Mouse (Mus musculus): ENCODE measurements around the gene Fras1. TPM values are rescaled to one million over a fixed set of nuclear protein-coding genes. Genes with fewer than 3 reads are reported as not detected.

Gene Fras1
- total RNA-seq (2014; fragmentation: Nextera tagmentation) (0.15 and 0.23 TPM in 2 replicates), total RNA-seq (2017) (0.11 and 0.12 TPM in 2 replicates), polyA plus RNA-seq (2012) (0.01 and 0.02 TPM in 2 replicates)

DNA sequence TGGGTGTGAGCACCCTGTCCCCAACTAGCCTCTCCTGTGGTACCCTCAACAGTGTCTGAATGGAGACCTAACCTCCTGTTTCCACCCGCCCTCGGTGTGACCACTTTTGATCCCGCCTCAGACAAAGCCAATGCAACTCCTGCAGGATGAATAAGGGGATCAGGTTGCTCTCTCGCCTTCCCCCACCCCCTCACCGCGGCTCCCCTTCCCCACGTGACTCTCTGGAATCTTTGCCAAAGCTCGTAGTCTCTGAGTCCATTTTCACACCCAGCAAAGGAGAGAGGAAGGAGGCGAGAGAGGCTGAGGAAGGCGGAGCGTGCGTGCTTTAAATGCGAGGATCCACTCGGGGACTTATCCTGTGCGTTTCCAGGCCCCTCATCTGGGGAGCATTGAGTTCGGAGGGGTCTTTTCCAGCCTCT is at the start of gene Fras1:
Gene Fras1, plus strand, starts transcription at position 389 of the 419 bp plus-strand sequence.
- no peak for TF ChIP-seq TAL1 (conservative IDR thresholded peaks at IDR 0.05; ENCODE audit: low read depth, low read length)
- no peak for TF ChIP-seq GATA1 (IDR thresholded peaks at IDR 0.05; ENCODE audit: borderline replicate concordance, low read length)
- no peak for TF ChIP-seq CTCF (IDR thresholded peaks at IDR 0.05; ENCODE audit: low read depth, low read length)
- no peak for TF ChIP-seq GATA2 (IDR thresholded peaks at IDR 0.05; ENCODE audit: borderline replicate concordance, low read depth, low read length)
- no peak for TF ChIP-seq POLR2AphosphoS5 (IDR thresholded peaks at IDR 0.05; ENCODE audit: insufficient replicate concordance, low read depth, low read length)
- no peaks in the 10 kb centered on the region for H3K36me3 ChIP-seq (replicated peaks)
- H3K4me3 ChIP-seq (ENCODE audit: low read depth, low read length) = no peak within 1 kb of the TSS
- DNase-seq (ENCODE audit: low spot score) (no peak), ATAC-seq (ENCODE audit: extremely low read depth, insufficient number of reproducible peaks, low FRiP score, poor library complexity, severe bottlenecking) (no peak)
- peaks cover 2% of the 10 kb centered on the region; the same call in 1 of the 2 replicates for H3K9me3 ChIP-seq (replicated peaks)
- H3K27me3 ChIP-seq (ENCODE audit: insufficient read depth, low read length) = no peaks in the 10 kb centered on the region
- H3K4me1 ChIP-seq (ENCODE audit: insufficient read depth, low read depth, low read length) = no peaks in the 10 kb centered on the region

DNA sequence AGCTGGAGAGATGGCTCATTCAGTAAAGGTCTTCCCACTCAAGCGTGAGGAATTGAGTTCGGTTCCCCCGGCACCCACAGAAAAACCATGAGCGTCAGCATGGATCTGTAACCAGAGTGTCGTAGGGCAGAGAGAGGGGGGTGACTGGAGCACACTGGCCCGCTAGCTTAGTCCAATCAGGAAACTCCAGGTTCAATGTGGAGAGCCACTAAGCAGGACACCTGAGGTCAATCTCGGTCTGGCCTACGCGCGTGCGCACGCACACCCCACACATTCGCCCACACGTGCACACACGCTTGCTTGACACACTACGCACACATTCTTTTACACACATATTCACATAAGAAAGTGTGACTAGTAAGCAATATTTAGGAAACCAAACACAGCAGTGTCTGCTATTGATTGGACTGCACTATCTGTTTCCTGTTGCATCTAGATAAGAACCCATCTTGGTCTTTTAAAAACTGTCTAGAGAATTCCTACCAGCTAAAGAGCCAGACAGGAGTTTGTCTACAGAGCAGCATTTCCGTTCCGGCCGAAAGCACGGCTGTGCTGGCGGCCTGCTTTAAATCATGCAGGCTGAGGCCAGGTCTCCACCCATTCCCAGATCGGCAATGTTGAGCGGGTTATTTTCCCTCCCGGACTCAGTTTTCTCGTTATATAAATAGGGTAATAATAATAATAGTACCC is 42.6 kb upstream of the Fras1 start:
- Histone ChIP-seq H3K4me1 (ENCODE audit: insufficient read depth, low read depth, low read length) (no peaks in the 10 kb centered on the region), H3K27me3 (ENCODE audit: insufficient read depth, low read length) (peaks cover 5% of the 10 kb centered on the region; the same call in 1 of the 2 replicates), H3K36me3 (replicated peaks) (no peaks in the 10 kb centered on the region), H3K4me3 (ENCODE audit: low read depth, low read length) (no peak overlapping the region), H3K9me3 (replicated peaks) (no peaks in the 10 kb centered on the region)
- no peak for TF ChIP-seq POLR2AphosphoS5 (IDR thresholded peaks at IDR 0.05; ENCODE audit: insufficient replicate concordance, low read depth, low read length)
- no peak for TF ChIP-seq TAL1 (conservative IDR thresholded peaks at IDR 0.05; ENCODE audit: low read depth, low read length)
- no peak for TF ChIP-seq CTCF (IDR thresholded peaks at IDR 0.05; ENCODE audit: low read depth, low read length)
- TF ChIP-seq GATA1 (IDR thresholded peaks at IDR 0.05; ENCODE audit: borderline replicate concordance, low read length) = no peak
- TF ChIP-seq GATA2 (IDR thresholded peaks at IDR 0.05; ENCODE audit: borderline replicate concordance, low read depth, low read length) = no peak
- DNase-seq (ENCODE audit: low spot score) = no peak
- ATAC-seq (ENCODE audit: extremely low read depth, insufficient number of reproducible peaks, low FRiP score, poor library complexity, severe bottlenecking) = no peak

DNA sequence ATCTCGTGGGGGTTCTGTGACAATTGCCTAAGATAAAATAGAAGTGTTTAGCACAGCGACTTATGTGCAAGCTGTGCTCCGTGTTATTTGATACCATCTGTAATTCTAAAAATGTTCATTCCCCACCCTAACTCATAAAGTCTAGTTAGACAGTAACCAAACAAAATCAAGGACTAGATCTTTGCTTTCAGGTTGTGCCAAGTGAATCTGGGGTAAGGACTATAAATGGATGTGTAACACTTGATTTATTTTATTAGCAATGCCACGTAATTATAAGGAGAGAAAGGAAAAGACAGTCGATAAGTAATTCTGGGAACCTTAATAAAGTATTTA is 42.1 kb upstream of the Fras1 start:
- TF ChIP-seq POLR2AphosphoS5 (IDR thresholded peaks at IDR 0.05; ENCODE audit: insufficient replicate concordance, low read depth, low read length) (no peak), CTCF (IDR thresholded peaks at IDR 0.05; ENCODE audit: low read depth, low read length) (no peak), GATA1 (IDR thresholded peaks at IDR 0.05; ENCODE audit: borderline replicate concordance, low read length) (no peak), TAL1 (conservative IDR thresholded peaks at IDR 0.05; ENCODE audit: low read depth, low read length) (no peak), GATA2 (IDR thresholded peaks at IDR 0.05; ENCODE audit: borderline replicate concordance, low read depth, low read length) (no peak)
- Histone ChIP-seq H3K4me1 (ENCODE audit: insufficient read depth, low read depth, low read length) (no peaks in the 10 kb centered on the region), H3K9me3 (replicated peaks) (no peaks in the 10 kb centered on the region), H3K27me3 (ENCODE audit: insufficient read depth, low read length) (peaks cover 5% of the 10 kb centered on the region; the same call in 1 of the 2 replicates), H3K36me3 (replicated peaks) (no peaks in the 10 kb centered on the region), H3K4me3 (ENCODE audit: low read depth, low read length) (no peak overlapping the region)
- ATAC-seq (ENCODE audit: extremely low read depth, insufficient number of reproducible peaks, low FRiP score, poor library complexity, severe bottlenecking) (no peak), DNase-seq (ENCODE audit: low spot score) (no peak)

DNA sequence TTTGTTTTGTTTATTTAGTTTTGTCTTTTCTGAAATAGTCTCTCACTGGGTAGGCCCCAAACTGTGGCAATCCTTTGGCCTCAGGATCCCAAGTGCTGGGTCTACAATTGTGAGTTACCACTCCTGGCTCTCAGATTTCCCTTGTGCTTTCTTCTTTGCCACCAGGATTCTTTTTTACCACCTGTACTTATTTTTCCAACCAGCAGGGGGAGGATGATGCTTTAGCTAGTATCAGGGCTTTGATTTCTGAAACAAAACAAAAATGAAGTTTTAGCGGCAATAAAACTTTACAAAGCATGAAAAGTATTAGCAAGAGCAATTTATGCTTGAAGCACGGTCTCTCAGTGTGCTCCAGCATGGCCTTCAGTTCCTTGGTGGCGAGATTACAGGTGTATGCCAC is 39.8 kb upstream of the Fras1 start:
- H3K27me3 ChIP-seq (ENCODE audit: insufficient read depth, low read length) = peaks cover 5% of the 10 kb centered on the region; the same call in 1 of the 2 replicates
- no peaks in the 10 kb centered on the region for H3K9me3 ChIP-seq (replicated peaks)
- no peak for TF ChIP-seq CTCF (IDR thresholded peaks at IDR 0.05; ENCODE audit: low read depth, low read length)
- TF ChIP-seq GATA1 (IDR thresholded peaks at IDR 0.05; ENCODE audit: borderline replicate concordance, low read length) = no peak
- no peak for TF ChIP-seq TAL1 (conservative IDR thresholded peaks at IDR 0.05; ENCODE audit: low read depth, low read length)
- TF ChIP-seq GATA2 (IDR thresholded peaks at IDR 0.05; ENCODE audit: borderline replicate concordance, low read depth, low read length) = no peak
- no peak for TF ChIP-seq POLR2AphosphoS5 (IDR thresholded peaks at IDR 0.05; ENCODE audit: insufficient replicate concordance, low read depth, low read length)
- H3K36me3 ChIP-seq (replicated peaks) = no peaks in the 10 kb centered on the region
- H3K4me3 ChIP-seq (ENCODE audit: low read depth, low read length) = no peak overlapping the region
- DNase-seq (ENCODE audit: low spot score) (no peak), ATAC-seq (ENCODE audit: extremely low read depth, insufficient number of reproducible peaks, low FRiP score, poor library complexity, severe bottlenecking) (no peak)
- H3K4me1 ChIP-seq (ENCODE audit: insufficient read depth, low read depth, low read length) = no peaks in the 10 kb centered on the region

DNA sequence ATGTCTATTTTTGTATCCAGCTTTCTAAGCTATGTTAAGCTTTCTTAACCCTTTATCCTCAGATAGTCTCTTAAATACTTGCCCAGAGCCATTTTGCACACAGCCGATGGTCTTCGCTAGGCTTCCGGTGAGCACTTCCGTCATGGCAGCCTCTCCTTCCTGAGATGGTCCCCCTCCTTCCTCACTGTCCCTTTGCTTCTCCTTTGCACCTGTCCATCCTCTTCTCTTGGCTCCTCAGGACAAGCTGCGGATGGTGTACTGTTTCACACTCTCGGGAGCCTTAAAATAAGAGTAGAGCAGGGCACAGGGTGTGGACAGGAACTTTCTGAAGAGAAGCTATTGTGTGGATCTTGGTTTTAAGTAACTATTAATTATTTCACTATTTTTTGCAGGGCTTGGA is 33.2 kb upstream of the Fras1 start:
- TF ChIP-seq GATA1 (IDR thresholded peaks at IDR 0.05; ENCODE audit: borderline replicate concordance, low read length) (no peak), GATA2 (IDR thresholded peaks at IDR 0.05; ENCODE audit: borderline replicate concordance, low read depth, low read length) (no peak), TAL1 (conservative IDR thresholded peaks at IDR 0.05; ENCODE audit: low read depth, low read length) (no peak), CTCF (IDR thresholded peaks at IDR 0.05; ENCODE audit: low read depth, low read length) (no peak), POLR2AphosphoS5 (IDR thresholded peaks at IDR 0.05; ENCODE audit: insufficient replicate concordance, low read depth, low read length) (no peak)
- no peaks in the 10 kb centered on the region for H3K36me3 ChIP-seq (replicated peaks)
- H3K4me1 ChIP-seq (ENCODE audit: insufficient read depth, low read depth, low read length) = no peaks in the 10 kb centered on the region
- no peaks in the 10 kb centered on the region for H3K9me3 ChIP-seq (replicated peaks)
- H3K4me3 ChIP-seq (ENCODE audit: low read depth, low read length) = no peak overlapping the region
- no peaks in the 10 kb centered on the region for H3K27me3 ChIP-seq (ENCODE audit: insufficient read depth, low read length)
- DNase-seq (ENCODE audit: low spot score) (no peak), ATAC-seq (ENCODE audit: extremely low read depth, insufficient number of reproducible peaks, low FRiP score, poor library complexity, severe bottlenecking) (no peak)

DNA sequence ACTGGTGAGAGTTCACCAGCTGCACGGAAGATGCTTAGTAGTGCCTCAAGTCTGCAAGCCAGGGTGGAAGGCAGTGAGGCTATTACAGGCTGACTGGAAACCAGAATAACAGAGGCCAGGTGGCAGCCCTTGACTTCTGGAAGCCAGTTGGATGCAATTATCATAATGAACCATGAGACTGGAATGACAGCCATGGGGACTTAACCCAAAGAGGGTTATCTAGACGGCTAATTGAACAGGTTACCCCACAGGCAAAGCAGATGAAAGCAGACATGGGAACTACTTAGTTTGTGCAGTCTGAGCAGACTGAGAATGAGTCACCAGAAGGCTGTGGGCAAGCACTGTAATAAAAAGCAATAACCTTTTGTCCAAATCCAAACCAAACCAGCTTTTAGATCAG is 28.8 kb upstream of the Fras1 start:
- Histone ChIP-seq H3K27me3 (ENCODE audit: insufficient read depth, low read length) (no peaks in the 10 kb centered on the region), H3K4me3 (ENCODE audit: low read depth, low read length) (no peak overlapping the region), H3K9me3 (replicated peaks) (no peaks in the 10 kb centered on the region), H3K36me3 (replicated peaks) (no peaks in the 10 kb centered on the region), H3K4me1 (ENCODE audit: insufficient read depth, low read depth, low read length) (no peaks in the 10 kb centered on the region)
- no peak for DNase-seq (ENCODE audit: low spot score)
- TF ChIP-seq TAL1 (conservative IDR thresholded peaks at IDR 0.05; ENCODE audit: low read depth, low read length) (no peak), POLR2AphosphoS5 (IDR thresholded peaks at IDR 0.05; ENCODE audit: insufficient replicate concordance, low read depth, low read length) (no peak), CTCF (IDR thresholded peaks at IDR 0.05; ENCODE audit: low read depth, low read length) (no peak), GATA2 (IDR thresholded peaks at IDR 0.05; ENCODE audit: borderline replicate concordance, low read depth, low read length) (no peak), GATA1 (IDR thresholded peaks at IDR 0.05; ENCODE audit: borderline replicate concordance, low read length) (no peak)
- no peak for ATAC-seq (ENCODE audit: extremely low read depth, insufficient number of reproducible peaks, low FRiP score, poor library complexity, severe bottlenecking)

Measured in G1E (cell line).